Mouse (Mus musculus): ENCODE data around the gene Gm9999. TPM values are rescaled to one million over a fixed set of nuclear protein-coding genes. Genes with fewer than 3 reads are reported as not detected.

Gm9999 gene
- polyA plus RNA-seq, 1 experiment from 2014 or later, result not detected

DNA sequence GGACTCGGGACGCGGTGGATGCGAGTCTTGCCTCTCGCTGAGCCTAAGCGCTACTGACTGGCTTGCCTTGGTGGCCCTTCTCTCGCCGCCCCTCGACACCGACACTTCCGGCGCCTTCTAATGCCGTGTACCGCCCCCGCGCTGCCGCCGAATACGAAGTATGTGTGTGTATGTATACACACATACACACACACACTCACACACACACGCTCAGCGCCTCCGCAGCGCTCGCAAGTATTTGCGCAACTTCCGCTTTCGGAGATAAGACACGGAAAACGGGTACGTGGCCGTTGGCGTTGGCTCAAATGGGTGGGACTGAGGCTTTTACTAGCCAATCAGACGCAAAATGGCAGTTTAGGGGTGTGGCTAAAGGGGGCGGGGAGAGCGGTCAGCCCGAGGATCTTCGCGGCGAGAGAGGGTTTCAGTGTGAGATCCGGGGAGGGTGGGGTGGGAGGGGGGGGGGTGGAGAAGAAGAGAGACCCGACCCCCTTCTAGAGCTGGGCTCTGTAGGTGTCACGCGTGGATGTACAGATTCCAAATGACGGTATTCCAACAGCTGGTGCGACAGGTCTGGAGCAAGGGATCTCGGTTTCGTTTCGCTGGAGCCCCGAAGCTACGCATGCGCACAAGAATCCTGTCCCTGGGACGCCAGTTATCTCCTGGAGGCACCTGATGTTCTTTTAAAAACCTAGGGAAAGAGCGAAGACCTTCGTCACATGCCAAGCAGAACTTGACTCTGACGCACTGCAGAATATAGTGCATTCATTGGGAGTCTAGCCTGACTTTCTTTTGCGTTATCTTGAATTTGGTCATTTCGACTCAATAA lies 25.0 kb downstream of the Gm9999 start, which contains the start of gene Spty2d1:
Gene Spty2d1 (minus strand): TSS at position 244 of the 826 bp plus-strand sequence.
- POLR2A ChIA-PET, result interaction anchor here (0.6 to 1.1 kb wide), 2 partner anchors 45 to 213 kb away, joined by 4 read pairs; no protein-coding TSS in a partner anchor
- in situ Hi-C loops (cut with MboI; ENCODE audit: low pct_unique_long_range_greater_than_20kb), result loop anchor here (5.0 to 10.0 kb wide), 2 partner anchors 46 to 214 kb away; partner anchors contain the start of genes Gtf2h1 and Hps5
- H3K27me3 ChIP-seq, result no peaks in the 10 kb centered on the region
- DNase-seq (ENCODE audit: low read depth, low spot score) (peak; percentile 93), ATAC-seq (peak; percentile 84)
- CTCF ChIA-PET, result interaction anchor here (1.5 kb wide), 1 partner anchor 46 kb away, joined by 4 read pairs; no protein-coding TSS in a partner anchor
- TF ChIP-seq CTCF (IDR thresholded peaks at IDR 0.05), result no peak

DNA sequence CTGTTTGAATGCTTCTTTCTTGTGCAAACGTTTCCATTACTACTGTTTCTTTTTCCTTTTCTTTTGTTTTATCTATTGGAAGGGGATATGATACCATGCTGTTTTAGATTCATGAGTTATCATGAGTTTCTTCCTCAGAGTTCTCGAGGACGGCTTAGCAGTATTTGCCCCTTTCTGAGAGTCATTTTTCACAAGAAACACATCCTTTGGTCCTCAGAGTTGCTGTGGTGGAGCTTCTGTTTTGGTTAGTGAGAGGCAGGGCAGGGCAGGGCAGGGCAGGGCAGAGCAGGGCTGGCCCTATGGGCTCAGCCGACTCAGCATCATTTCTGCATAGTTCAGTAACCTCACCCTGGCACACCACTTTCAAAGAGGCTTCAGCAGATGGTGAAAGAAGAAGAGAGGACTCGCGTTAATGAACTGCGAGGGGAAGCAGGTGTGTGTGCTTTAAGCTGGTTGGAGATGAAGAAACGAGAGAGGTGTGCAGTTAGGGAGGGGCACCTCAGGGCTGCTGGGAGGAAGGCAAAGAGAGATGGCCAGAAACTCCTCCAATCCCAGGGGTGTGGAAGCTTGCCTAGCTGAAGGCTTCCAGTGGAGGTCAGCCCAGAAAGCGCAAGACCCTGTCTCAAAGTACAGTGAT lies 29.9 kb downstream of the Gm9999 start:
- ChIA-PET POLR2A (no interaction called here), CTCF (no interaction called here)
- no peak for ATAC-seq

DNA sequence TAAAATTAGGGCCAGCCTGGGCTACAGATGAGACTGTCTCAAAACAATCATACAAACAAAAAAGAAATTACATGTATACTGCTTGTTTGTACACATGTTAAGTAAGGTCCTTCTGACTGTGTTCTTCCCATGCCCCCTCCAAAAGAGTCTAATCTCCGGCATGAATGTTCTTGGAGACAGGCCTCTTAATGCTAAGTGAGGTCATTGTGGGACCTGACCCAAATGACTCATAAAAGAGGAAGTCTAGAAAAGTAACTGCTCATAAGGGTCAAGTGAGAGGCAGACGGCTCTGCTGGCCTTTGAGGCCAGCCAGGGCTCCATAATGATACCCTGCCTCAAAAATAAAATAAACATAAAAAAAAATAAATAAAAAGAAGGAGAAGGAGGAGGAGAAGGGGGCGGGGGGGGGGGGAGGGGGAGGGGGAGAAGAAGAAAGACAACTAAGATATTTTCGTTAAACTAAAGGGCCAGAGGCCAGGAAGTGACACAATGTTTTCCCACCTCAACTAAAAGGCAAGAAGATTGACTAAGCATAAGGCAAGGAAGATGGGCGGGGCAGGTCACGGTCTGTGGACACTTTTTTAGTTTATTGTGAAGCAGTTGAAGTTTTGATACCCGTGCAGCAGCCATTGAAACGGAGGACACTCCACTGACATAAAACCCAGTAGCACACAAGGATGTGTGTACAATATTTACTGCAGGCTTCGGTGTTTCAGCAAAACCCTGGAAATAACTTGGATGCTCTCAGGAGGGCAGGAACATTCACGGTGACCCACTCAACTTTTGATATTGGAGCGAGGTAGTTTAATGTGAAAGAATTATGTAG lies 31.4 kb downstream of the Gm9999 start:
- DNase-seq (ENCODE audit: low read depth, low spot score), result no peak

More for the DNA sequence above, 29.9 kb downstream of the Gm9999 start:
- in situ Hi-C loops (cut with MboI; ENCODE audit: low pct_unique_long_range_greater_than_20kb), result loop anchor here (10.0 kb wide), 1 partner anchor 298 kb away; the partner anchor contains the start of genes Saa3 and Saal1
- no peak for DNase-seq (ENCODE audit: low read depth, low spot score)
- no peak for TF ChIP-seq CTCF (IDR thresholded peaks at IDR 0.05)
- H3K27me3 ChIP-seq, result no peaks in the 10 kb centered on the region

DNA sequence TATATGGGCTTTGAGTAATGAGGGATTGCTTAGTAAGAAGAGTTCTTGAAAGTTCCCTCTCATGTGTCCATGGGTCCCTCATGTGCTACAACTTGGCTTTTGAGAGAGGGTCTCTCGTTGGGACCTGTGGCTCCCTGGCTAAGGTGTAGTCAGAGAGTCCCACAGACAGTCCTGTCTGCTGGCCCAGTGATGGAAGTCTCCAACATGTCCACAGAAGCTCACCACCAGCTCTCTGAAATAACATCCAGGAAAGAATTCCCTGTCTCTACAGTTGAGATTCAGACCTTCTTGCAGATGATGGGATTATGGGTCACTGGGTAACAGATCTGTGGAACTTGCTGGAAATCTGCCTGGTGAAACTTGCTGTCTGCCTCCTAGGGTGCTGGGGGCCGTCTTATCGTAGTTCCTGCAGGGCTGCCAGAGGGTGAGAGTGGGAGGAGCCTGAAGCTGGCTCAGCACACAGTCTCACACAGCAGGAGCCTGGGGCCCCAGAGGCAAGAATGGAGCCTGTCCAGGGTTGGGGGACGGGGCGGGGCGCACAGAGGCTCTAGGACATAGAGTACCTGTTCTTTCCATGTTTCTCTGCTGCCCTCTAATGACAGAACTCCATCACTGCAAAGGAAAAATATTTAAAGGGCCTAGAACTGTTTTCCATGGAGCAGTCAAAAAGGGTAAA lies 32.1 kb downstream of the Gm9999 start:
- peak; percentile 94 for ATAC-seq
- POLR2A ChIA-PET, result interaction anchor here (0.6 kb wide), 1 partner anchor 111 kb away, joined by 3 read pairs; no protein-coding TSS in a partner anchor
- in situ Hi-C loops (cut with MboI; ENCODE audit: low pct_unique_long_range_greater_than_20kb), result loop anchor here (10.0 kb wide), 1 partner anchor 301 kb away; the partner anchor contains the start of genes Saa3 and Saal1
- TF ChIP-seq CTCF (IDR thresholded peaks at IDR 0.05), result peak; percentile 76
- CTCF ChIA-PET, result interaction anchor here (0.7 to 1.6 kb wide), 19 partner anchors 8 to 134 kb away, joined by 3 to 20 read pairs (median 4); no protein-coding TSS in a partner anchor
- DNase-seq (ENCODE audit: low read depth, low spot score), result peak; percentile 46
- H3K27me3 ChIP-seq, result no peaks in the 10 kb centered on the region

More for the DNA sequence above, 31.4 kb downstream of the Gm9999 start:
- in situ Hi-C loops (cut with MboI; ENCODE audit: low pct_unique_long_range_greater_than_20kb), result loop anchor here (10.0 kb wide), 1 partner anchor 300 kb away; the partner anchor contains the start of genes Saa3 and Saal1
- ATAC-seq, result peak; percentile 49
- CTCF ChIA-PET, result interaction anchor here (1.2 to 1.6 kb wide), 7 partner anchors 8 to 55 kb away, joined by 3 to 20 read pairs (median 4); no protein-coding TSS in a partner anchor
- H3K27me3 ChIP-seq, result no peaks in the 10 kb centered on the region
- POLR2A ChIA-PET, result interaction anchor here (0.6 kb wide), 1 partner anchor 112 kb away, joined by 3 read pairs; no protein-coding TSS in a partner anchor
- TF ChIP-seq CTCF (IDR thresholded peaks at IDR 0.05), result no peak

DNA sequence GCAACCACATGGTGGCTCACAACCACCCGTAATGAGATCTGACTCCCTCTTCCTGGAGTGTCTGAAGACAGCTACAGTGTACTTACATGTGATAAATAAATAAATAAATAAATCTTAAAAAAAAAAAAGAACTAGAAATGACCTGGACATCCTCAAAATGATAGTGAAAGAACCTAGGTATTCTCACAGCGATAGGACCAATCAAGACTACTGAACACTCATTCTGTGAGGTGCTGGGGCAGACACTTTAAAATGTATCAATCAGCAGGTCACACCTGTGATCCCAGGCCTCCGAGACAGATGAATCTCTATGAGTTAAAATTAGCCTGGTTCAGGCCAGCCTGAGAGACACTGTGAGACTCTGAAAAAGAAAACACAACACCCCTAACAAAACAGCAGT lies 33.2 kb downstream of the Gm9999 start:
- ChIA-PET POLR2A (interaction anchor here (0.6 kb wide), 1 partner anchor 124 kb away, joined by 3 read pairs; no protein-coding TSS in a partner anchor), CTCF (interaction anchor here (0.7 to 1.6 kb wide), 11 partner anchors 11 to 79 kb away, joined by 3 to 20 read pairs (median 4); no protein-coding TSS in a partner anchor)
- no peak for ATAC-seq
- no peak for DNase-seq (ENCODE audit: low read depth, low spot score)
- H3K27me3 ChIP-seq, result no peaks in the 10 kb centered on the region
- TF ChIP-seq CTCF (IDR thresholded peaks at IDR 0.05), result no peak
- in situ Hi-C loops (cut with MboI; ENCODE audit: low pct_unique_long_range_greater_than_20kb), result loop anchor here (10.0 kb wide), 1 partner anchor 302 kb away; the partner anchor contains the start of genes Saa3 and Saal1

DNA sequence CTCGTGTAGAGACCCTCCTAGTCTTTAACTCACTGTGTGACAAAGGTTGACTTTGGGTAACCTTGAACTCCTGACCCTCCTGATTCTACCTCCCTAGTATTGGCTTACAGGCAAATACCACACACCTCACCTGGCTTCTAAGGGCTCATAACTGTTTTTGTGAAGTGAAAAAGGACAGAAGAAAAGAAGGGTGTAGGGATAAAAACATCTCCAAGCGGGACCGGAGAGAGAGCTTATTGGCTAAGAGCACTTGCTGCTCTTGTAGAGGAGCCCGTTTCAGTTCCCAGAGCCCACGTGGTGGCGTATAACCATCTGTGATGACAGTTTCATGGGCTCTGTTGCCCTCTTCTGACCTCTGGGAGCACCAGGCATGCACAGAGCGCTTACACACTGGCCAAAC lies 33.8 kb downstream of the Gm9999 start:
- ChIA-PET CTCF (interaction anchor here (1.5 kb wide), 1 partner anchor 11 kb away, joined by 3 read pairs; no protein-coding TSS in a partner anchor), POLR2A (no interaction called here)
- in situ Hi-C loops (cut with MboI; ENCODE audit: low pct_unique_long_range_greater_than_20kb), result loop anchor here (10.0 kb wide), 1 partner anchor 302 kb away; the partner anchor contains the start of genes Saa3 and Saal1
- no peak for ATAC-seq
- TF ChIP-seq CTCF (IDR thresholded peaks at IDR 0.05), result no peak
- no peaks in the 10 kb centered on the region for H3K27me3 ChIP-seq
- DNase-seq (ENCODE audit: low read depth, low spot score), result no peak

DNA sequence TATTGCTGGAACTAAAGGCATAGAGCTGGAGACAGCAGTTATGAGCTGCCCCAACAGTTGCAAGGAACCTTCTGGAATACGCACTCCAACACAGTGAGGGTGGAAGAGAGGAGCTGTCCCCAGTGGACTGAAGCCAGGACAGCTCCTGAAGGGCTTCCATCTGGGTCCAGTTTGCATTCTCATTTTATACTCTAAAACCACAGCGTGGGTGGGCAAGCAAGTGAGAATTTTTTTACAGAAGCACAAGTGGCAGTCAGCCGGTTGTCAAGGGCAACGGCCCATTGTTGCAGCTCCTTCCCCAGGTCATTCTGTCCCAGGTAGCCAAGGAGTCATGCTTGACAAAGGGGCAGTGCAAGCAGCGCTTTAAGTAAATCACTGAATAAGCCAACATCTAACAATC lies 36.3 kb downstream of the Gm9999 start:
- POLR2A ChIA-PET, result no interaction called here
- ATAC-seq (no peak), DNase-seq (ENCODE audit: low read depth, low spot score) (no peak)
- TF ChIP-seq CTCF (IDR thresholded peaks at IDR 0.05), result no peak
- CTCF ChIA-PET, result interaction anchor here (1.2 to 2.1 kb wide), 2 partner anchors 31 to 130 kb away, joined by 3 to 6 read pairs; no protein-coding TSS in a partner anchor
- H3K27me3 ChIP-seq, result no peaks in the 10 kb centered on the region
- in situ Hi-C loops (cut with MboI; ENCODE audit: low pct_unique_long_range_greater_than_20kb), result loop anchor here (5.0 to 10.0 kb wide), 2 partner anchors 63 to 305 kb away; partner anchors contain the start of genes Saa3 and Saal1

DNA sequence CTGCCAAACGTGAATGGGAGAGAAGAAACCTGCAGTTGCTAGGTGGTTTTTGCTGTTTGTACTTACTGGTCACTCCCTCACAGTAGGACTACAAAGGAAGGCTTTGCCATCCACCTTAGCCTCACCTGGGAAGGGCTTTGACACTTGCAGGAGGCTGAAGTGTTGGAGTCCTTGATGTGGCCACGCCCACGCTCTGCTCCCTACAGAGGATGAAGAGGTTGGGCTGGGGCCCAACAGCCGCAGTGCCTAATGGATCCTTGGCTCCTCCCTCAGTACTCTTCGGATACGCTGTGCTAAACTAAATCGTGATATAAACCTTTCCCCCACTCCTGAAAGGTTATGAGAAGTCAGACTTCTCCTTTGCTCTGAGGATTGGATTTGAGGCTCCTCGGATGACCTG lies 37.6 kb downstream of the Gm9999 start:
- no peaks in the 10 kb centered on the region for H3K27me3 ChIP-seq
- in situ Hi-C loops (cut with MboI; ENCODE audit: low pct_unique_long_range_greater_than_20kb), result loop anchor here (5.0 kb wide), 1 partner anchor 61 kb away; no protein-coding TSS in a partner anchor
- POLR2A ChIA-PET, result no interaction called here
- CTCF ChIA-PET, result interaction anchor here (2.1 kb wide), 1 partner anchor 57 kb away, joined by 6 read pairs; no protein-coding TSS in a partner anchor
- no peak for TF ChIP-seq CTCF (IDR thresholded peaks at IDR 0.05)
- DNase-seq (ENCODE audit: low read depth, low spot score) (no peak), ATAC-seq (no peak)
